Mouse (Mus musculus) megakaryocyte-erythroid progenitor cell, adult 5-6 weeks (primary cell): Measurements from ENCODE around the gene Bsg. TPM values are rescaled to one million over a fixed set of nuclear protein-coding genes. Genes with fewer than 3 reads are reported as not detected.
A peak's percentile ranks its signal among the peaks of the same experiment; 100 is the strongest.

Source experiments
- ATAC-seq: replicated peaks from 2 replicates; pipeline ENCODE4 v1.8.0; 2016; ENCODE audit warnings: mild to moderate bottlenecking, inconsistent platforms; ENCODE audit not compliant: severe bottlenecking, poor library complexity, low FRiP score, low TSS enrichment
- total RNA-seq, 2 experiments: library from RNA; stranded (forward) in 1 of 2; stranded (reverse) in 1 of 2; fragments of 200-1000, 215-1000 nt in 1 of 2; fragments of >200 nt in 1 of 2; fragmentation: Nextera tagmentation in 1 of 2; gene quantifications; 2 replicates each; pipeline ENCODE4 v1.2.3; 2014 to 2017

The Bsg gene
- total RNA-seq, 2 experiments from 2014 or later, result 443 to 460 TPM

DNA sequence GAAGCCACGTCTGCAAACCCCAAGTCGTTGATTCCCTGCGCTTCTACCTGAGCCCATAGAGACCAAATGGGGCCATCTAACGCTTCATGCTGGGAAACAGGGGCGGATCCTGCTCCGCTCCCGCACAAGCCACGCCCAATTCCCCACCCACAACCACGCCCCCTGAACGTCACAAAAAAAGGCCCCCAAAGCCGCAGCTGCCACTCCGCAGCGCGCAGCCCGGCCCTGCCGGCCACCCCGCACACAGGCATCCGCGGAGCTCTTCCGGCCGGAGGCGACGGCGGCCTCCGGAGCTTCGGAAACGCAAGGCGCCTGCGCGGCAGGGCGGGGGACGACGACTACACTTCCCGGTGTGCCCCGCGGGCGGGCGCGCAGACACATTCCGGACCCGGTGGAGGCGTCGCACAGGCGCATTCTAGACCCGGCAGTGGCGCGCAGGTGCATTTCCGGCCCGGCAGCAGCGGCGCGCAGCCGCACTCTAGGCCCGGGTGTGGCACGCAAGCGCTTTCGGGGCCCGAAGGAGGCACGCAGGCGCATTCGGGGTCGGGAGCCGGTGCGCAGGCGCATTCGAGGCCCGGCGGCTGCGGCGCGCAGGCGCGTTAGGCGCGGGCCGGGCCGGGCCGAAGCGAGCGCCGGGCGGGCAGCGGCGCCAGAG is 22.6 kb upstream of the Bsg start, which contains the start of gene Cdc34:
Gene Cdc34, plus strand, starts transcription at position 605 of the 655 bp plus-strand sequence.
- ATAC-seq, result peak; percentile 75

DNA sequence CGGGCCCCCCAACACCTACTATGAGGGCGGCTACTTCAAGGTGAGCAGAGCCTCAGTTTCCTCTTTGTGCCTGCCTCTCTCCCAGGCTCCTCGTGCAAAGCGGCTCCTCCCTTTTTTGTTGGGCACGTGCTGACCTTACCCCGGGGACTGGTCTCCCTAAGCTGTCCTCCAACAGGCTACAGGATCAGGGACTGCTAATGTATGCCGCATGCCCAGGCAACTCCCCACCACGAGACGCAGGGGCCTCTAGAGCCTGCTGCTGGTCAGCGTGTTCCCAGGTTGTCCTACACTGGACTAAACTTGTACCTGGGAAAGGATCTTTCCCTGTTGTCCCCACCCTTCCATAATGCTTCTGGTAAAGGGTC is 21.8 kb upstream of the Bsg start:
- no peak for ATAC-seq

DNA sequence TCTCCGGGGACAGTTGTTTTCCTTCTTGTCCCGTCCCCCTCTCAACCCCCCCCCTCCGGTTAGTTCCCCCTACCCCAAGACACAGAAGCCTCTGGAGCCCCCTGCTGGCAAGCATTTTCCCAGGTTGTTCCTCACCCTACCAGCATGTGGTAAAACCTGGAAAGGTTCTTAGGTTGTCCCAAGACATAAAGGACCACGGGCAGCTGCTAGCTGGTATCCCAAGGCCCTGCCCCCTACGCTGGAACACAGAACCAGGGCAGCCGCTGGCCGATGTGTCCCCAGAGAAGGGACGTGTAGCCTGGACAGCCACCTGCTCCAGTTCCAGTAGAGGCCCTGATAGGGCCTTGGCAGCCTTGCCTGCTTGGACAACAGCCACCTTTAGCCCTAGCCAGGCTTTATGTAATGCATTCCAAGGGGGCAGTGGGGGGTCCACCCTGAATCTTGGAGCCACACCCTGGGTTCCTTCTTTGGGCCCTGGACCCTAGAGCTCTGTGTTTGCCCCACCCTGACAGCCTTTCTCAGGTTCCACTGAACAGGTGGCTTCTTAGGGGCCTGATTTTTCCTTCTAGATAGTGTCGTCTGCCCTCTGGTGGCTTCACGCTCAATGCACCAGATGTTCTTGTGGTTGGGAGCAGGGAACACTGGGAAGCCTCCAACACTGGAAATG is 21.2 kb upstream of the Bsg start:
- peak; percentile 19 for ATAC-seq

DNA sequence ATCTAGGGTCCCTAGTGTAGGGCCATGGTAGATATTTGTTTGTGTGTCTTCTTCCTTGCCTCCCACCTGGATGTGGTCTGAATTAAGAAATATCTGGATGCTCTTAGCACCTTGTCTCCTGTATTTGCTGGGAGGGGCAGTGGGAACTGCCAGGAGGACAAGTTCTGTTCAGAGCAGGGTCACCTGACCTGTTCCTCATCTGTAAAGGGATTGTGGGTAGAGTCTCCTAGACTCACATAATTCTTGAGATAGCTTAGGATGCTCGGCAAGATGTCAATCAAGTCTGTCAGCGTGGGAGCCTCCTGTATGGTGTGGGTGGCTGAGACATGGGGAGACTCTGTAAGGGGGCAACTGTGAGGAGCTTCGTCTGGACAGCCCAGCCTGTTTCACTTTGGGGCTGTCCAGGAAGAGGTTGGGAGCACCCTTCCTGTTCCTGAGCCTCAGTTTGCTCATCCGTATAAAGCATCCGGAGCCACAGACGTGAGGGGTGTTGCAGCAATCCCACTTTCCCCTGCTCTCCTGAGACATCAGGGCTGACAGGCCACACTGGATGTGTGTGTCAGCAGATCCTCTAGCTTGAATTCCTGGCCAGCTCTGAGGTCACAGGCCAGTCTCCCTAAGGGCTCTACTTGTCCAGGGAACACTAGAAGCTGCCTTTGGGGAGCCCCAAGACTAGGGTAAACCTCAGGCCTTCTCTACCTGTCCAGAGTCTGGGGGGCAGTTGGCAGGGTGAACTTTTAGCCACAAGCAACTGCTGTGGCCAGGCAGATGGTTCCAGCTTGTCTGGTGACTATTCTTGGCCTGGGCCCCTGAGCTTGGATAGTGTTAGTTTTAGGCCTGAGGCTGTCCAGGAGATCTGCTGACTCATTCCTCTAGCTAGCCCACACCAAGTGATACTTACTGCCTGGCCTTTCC is 20.3 kb upstream of the Bsg start:
- no peak for ATAC-seq

DNA sequence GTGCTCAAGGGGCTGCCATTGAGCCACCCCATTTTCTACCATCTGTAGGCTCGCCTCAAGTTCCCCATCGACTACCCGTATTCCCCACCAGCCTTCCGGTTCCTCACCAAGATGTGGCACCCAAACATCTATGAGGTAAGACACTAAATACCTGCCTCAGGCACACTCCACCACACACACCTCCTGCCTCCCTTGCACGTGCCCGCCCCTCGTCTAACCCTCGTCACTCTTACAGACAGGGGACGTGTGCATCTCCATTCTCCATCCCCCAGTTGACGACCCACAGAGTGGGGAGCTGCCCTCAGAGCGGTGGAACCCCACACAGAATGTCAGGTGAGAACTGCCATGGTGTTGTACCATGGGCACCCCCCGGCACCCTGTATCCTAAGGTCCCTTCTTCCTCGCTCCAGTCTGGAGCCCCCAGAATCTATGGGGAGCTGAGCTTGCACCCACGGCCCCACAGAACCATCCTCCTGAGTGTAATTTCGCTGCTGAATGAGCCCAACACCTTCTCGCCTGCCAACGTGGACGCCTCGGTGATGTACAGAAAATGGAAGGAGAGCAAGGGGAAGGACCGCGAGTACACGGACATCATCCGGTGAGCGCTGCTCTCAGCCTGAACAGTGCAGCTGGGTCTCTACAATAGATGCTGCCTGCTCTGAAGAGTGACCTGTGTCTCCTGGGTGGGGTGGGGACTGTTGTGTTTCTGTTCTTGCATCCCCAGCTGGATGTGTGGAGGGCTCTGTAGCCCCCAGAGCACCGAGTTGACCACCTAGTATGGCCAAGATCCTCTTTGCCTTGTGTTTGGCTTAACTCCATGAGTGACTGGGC is 19.3 kb upstream of the Bsg start:
- ATAC-seq, result no peak

DNA sequence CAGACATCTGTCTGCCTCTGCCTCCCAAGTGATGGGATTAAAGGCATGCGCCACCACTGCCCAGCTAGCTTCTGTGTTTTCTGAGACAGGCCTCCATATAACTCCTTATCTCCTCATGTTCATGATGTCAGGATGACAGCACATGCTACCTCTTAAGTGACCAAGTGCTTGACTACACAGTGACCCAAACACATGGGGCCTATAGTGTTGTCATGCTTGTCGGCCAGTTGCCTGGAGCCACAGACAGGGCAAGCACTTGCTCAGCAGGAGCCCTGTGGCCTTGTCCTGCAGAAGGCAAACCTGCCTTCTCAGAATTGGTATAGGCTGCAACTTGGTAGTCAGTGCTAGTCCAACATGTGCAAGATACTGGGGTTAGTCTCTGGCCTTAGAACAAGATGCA is 18.1 kb upstream of the Bsg start:
- no peak for ATAC-seq

DNA sequence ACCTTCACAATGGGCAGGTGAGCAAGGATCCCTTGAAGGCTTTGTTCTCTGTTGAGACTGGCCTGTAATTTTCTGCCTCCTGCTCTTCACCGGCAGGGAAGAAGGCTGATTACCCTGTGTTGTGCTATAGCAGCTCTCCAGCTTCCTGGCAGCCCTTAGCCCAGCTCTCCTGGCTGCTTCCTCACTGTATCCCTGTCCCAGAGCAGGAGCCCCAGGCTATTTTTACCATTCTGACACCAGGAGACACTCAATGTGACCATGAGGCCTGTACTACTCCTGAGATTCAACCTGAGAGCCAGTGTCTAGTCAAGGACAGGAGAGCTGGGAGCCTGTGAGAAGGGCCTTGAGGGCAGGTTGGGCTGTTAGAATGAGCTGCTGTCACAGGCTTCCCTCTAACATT is 17.6 kb upstream of the Bsg start:
- no peak for ATAC-seq

DNA sequence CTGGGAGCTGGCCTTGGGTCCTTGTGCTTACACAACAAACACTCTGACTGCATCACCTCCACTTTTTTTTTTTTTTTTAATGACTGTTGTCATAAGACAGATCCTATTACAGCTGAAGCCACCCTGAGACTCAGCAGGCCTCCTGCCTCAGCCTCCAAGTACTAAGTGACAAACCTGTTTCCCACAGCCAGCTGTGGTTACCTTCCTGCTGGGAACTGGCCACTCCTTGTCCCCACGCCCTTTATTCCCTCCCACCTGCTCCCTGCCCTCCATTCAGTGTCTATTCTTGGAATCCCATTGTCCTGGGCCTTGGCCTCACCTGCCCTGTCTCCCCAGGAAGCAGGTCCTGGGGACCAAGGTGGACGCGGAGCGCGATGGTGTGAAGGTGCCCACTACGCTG is 16.8 kb upstream of the Bsg start:
- no peak for ATAC-seq

DNA sequence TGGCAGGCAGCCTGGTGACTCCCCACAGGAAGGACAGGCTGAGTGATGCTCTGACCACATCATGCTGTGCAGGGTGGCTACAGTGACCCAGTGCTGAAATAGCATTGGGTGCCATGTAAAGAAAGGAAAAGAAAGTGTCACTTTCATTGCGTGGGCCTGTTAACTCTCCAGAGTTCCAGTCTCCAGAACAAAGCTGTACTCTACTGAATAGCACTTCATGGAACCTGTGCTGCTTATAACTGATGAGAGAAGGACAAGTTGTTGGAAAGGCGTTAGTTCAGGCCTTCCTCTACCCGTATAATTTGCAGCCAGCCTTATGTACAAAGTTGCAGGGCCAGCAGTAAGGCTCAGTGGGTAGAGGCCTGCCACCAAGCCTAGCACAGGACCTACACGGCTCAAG is 15.6 kb upstream of the Bsg start, which contains the start of gene Gzmm:
Gene Gzmm, plus strand, starts transcription at position 301 of the 400 bp plus-strand sequence.
- ATAC-seq, result 0 out of 2 replicates have a peak, but pooled peaks have one; percentile 5

DNA sequence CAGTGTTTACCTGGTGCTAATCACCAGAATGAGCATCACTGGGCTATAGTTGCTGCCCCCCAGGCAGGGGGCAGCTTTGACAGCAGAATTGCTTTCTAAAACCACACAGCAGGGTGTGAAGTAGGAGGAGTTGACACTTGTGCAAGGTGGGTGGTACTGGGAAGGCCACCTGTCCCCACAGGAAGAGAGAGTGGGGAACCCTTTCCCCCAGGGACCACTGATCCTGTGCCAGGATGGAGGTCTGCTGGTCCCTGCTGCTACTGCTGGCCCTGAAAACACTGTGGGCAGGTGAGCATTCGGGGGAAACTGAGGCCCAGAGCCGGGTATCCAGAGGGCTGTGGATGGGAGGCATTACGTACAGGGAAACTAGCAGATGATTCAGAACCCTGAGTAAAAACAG is 15.1 kb upstream of the Bsg start:
- ATAC-seq, result no peak

DNA sequence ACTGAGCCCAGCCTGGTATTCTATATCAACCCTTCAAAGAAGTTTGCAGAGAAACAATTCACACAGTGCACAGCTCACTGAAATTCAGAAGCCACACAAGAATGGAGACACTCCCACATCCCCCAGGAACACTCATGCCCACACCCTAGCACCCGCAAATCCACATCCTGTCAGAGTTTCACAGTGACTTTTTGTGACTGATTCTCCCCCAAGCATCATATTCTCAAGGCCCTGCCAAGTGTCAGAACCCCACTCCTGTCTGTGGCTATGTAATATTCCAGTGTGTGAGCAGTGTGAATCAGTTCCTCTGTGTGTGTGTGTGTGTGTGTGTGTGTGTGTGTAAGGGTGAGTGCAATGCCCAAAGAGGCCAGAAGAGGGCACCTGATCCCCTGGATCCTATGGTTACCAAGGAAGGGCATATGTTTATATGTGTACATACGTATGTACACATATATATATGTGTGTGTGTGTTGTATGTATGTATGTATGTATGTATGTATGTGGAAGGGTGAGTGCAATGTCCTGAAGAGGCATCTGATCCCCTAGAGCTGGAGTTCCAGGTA is 12.2 kb upstream of the Bsg start:
- no peak for ATAC-seq

DNA sequence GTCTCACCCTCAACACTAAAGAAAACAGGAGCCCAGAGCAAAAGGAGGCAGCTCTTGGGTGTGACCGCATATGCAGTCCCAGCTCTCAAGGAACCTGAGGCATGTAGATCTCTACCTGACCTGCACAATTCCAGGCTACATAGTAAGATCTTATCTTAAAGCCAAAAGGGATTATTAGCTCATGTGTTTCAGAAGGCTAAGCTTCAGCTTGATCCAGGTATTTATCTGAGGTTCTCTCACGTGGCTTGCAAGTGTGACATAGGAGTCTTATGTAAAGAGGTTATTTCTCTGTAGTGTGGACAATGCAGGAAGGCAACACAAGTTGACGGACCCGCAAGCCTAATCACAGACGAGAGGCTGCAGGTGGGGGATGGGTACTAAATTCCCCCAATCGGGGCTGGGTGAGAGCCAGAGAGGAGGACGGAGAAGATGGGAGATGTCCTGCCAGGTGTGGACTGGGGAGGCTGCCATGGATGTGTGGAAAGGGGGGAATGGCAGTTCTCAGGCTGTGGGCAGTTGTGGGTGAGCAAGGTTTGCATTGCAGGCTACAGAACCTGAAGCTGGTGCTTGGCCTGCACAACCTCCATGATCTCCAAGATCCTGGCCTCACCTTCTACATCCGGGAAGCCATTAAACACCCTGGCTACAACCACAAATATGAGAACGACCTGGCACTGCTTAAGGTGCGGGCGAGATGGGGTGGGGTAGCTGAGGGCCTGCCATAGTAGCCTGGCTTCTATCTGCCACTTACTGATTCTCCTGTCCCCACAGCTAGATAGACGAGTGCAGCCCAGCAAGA is 10.5 kb upstream of the Bsg start:
- no peak for ATAC-seq

DNA sequence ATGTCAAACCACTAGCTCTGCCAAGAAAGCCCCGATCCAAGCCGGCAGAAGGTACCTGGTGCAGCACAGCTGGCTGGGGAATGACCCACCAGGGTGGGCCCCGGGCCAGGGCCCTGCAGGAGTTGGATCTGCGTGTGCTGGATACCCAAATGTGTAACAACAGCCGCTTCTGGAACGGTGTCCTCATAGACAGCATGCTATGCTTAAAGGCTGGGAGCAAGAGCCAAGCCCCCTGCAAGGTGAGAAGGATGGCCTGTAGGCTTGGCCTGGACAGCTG is 10.0 kb upstream of the Bsg start:
- no peak for ATAC-seq

DNA sequence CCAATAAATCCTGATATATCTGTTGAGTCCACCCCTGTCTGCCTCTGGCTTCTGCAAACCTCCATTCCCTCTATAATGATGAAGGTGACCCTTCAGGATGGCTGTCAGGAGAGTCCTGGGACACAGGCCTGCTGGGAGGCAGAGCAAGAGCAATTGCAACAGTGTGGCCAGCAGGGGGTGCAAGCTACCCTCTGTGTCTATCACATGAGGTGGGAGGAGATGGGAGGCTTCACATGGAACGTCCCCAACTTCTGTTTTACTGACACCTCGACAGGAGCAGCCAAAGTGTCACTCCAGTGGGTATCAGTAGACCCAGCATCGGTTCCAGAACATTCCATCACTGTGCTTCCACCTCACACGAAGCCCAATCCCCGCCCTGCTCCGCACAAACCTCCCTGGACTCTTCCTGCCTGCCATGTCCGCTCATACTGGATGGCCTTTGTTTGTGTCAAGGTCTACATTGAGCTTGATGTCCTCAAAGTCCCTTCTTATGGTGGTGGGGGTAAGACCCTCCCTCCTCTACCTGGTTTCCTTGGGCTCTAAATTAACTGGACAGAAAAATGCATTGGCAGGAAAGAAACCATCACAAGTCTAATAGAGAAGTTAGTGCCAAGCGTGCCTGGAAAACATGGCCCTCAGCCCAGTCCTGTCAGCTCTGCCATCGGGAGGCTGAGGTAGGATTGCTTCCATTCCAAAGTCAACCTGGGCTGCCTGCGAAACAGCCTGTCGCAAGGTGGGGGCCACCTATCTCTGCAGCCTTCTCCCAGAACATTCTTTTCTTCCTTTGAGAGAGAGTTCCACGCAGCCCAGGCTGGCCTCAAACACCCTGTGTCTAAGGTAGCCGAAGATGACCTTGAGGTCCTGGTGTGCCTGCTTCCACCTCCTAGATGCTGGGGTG is 8.8 kb upstream of the Bsg start:
- peak; percentile 86 for ATAC-seq

DNA sequence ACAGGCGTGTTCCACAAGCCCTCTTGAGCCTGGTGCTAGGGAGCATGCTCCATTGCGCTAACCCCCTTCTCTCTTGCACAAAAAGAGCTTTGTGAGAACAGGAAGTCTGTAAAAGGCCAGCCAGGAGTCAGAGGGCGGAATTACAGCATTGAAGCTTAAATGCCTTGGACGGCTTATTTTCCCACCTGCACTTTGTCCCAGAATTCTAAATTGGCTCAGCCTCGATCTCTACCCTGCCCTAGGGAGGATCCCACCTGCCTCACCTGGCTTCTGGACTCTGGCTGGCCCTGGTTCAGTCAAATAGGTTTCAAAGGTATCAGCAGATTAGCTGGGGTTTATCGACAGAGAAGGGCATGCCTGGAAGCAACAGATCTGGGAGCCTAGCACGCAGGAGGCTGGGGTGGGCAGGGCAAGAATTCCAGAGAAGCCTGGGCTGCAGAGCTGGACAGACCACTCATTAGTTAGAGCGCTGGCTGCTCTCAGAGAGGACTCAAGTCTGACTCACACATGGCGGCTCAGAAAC is 8.1 kb upstream of the Bsg start:
- ATAC-seq, result no peak

DNA sequence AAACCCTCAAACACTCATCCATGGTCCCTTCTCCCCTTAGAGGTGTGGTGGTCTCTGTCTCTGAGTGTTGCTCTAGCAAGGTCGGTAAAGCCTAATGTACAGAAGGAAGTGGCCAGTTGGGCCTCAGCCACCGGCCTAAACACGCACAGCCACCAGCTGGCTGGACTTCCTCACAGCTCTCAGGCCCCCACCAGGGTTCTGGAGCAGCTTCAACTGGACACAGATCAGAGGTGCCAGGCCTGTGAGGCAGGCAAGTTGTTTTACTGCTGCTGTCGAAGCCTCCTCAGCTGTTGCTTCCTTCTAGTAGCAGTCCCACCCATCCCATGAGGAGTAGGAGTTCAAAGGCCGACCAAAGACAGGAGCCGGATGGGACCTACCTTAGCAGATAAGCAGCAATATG is 6.4 kb upstream of the Bsg start:
- ATAC-seq, result no peak

DNA sequence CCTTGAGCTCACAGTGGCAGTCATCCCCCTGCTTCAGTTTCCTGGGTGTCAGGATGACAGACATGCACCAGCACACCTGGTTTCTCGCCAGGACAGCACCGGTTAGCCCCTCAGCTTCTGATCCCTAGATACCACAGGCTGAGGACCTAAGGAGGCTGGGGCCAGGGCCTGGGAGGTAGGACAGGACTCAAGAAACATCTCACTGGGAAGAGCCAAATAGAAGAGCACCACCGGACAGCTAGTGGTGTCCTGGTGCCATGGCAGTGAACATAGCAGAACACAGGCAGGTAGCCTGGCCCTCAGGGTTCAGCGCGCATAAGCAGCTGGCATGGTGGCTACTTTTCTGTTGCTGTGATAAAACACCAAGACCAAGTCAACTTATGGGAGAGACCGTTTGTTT is 5.8 kb upstream of the Bsg start:
- no peak for ATAC-seq
